Mouse (Mus musculus): ENCODE data around the gene Wdr20. TPM values are rescaled to one million over a fixed set of nuclear protein-coding genes. Genes with fewer than 3 reads are reported as not detected.
A peak's percentile ranks its signal among the peaks of the same experiment; 100 is the strongest.

The Wdr20 gene
- polyA plus RNA-seq, 1 experiment from 2014 or later = 23.2 TPM

GRCm38 (mm10) chr12:110784211-110784610, 46.5 kb downstream of the Wdr20 start:
- Histone ChIP-seq H3K9ac (replicated peaks) (no peak overlapping the region), H3K36me3 (peaks cover 34% of the 10 kb centered on the region), H3K27ac (replicated peaks) (no peak overlapping the region), H3K27me3 (replicated peaks) (no peaks in the 10 kb centered on the region), H3K9me3 (replicated peaks) (no peaks in the 10 kb centered on the region), H3K4me2 (no peak overlapping the region), H3K4me3 (replicated peaks) (no peak overlapping the region), H3K4me1 (no peaks in the 10 kb centered on the region)
- 95% methylated on average over 2 of the region's 2 CpGs for WGBS
- no peak for ATAC-seq (ENCODE audit: low FRiP score)

- no peak overlapping the region for H3K27ac ChIP-seq (replicated peaks)
- WGBS = 61% methylated on average over 4 of the region's 4 CpGs
Observed at GRCm38 (mm10) chr12:110786243-110786642, 48.5 kb downstream of the Wdr20 start.

GRCm38 (mm10) chr12:110790580-110790979, 52.8 kb downstream of the Wdr20 start:
- H3K27ac ChIP-seq (replicated peaks) = no peak overlapping the region
- H3K9ac ChIP-seq (replicated peaks) = no peak overlapping the region
- H3K4me3 ChIP-seq (replicated peaks) = no peak overlapping the region
- H3K27me3 ChIP-seq (replicated peaks) = no peaks in the 10 kb centered on the region
- 0 out of 2 replicates have a peak, but pooled peaks cover 6% of the 10 kb centered on the region for H3K36me3 ChIP-seq
- H3K9me3 ChIP-seq (replicated peaks) = no peaks in the 10 kb centered on the region
- ATAC-seq (ENCODE audit: low FRiP score) = no peak
- WGBS = 85% methylated on average over 4 of the region's 4 CpGs
- no peak overlapping the region for H3K4me2 ChIP-seq
- no peaks in the 10 kb centered on the region for H3K4me1 ChIP-seq

More at GRCm38 (mm10) chr12:110786243-110786642, 48.5 kb downstream of the Wdr20 start:
- no peak overlapping the region for H3K9ac ChIP-seq (replicated peaks)
- H3K9me3 ChIP-seq (replicated peaks) = no peaks in the 10 kb centered on the region
- H3K4me3 ChIP-seq (replicated peaks) = no peak overlapping the region
- no peaks in the 10 kb centered on the region for H3K4me1 ChIP-seq
- no peak for ATAC-seq (ENCODE audit: low FRiP score)
- no peak overlapping the region for H3K4me2 ChIP-seq
- H3K36me3 ChIP-seq = peaks cover 17% of the 10 kb centered on the region
- H3K27me3 ChIP-seq (replicated peaks) = no peaks in the 10 kb centered on the region

GRCm38 (mm10) chr12:110791026-110791425, 53.3 kb downstream of the Wdr20 start:
- Histone ChIP-seq H3K9ac (replicated peaks) (no peak overlapping the region), H3K27me3 (replicated peaks) (no peaks in the 10 kb centered on the region), H3K4me2 (no peak overlapping the region), H3K4me1 (no peaks in the 10 kb centered on the region), H3K4me3 (replicated peaks) (no peak overlapping the region), H3K9me3 (replicated peaks) (no peaks in the 10 kb centered on the region), H3K27ac (replicated peaks) (no peak overlapping the region), H3K36me3 (0 out of 2 replicates have a peak, but pooled peaks cover 6% of the 10 kb centered on the region)
- WGBS = 95% methylated on average over 8 of the region's 8 CpGs
- no peak for ATAC-seq (ENCODE audit: low FRiP score)

- Histone ChIP-seq H3K4me3 (replicated peaks) (no peak overlapping the region), H3K4me2 (no peak overlapping the region), H3K4me1 (peaks cover 9% of the 10 kb centered on the region; the same call in 1 of the 2 replicates), H3K27me3 (replicated peaks) (no peaks in the 10 kb centered on the region), H3K9me3 (replicated peaks) (no peaks in the 10 kb centered on the region), H3K27ac (replicated peaks) (no peak overlapping the region), H3K36me3 (0 out of 2 replicates have a peak, but pooled peaks cover 6% of the 10 kb centered on the region), H3K9ac (replicated peaks) (no peak overlapping the region)
- 88% methylated on average over 6 of the region's 6 CpGs for WGBS
- no peak for ATAC-seq (ENCODE audit: low FRiP score)
Observed at GRCm38 (mm10) chr12:110795035-110795434, 57.3 kb downstream of the Wdr20 start.

- H3K4me2 ChIP-seq = no peak overlapping the region
- H3K27me3 ChIP-seq (replicated peaks) = no peaks in the 10 kb centered on the region
- 0 out of 2 replicates have a peak, but pooled peaks cover 6% of the 10 kb centered on the region for H3K36me3 ChIP-seq
- H3K4me3 ChIP-seq (replicated peaks) = no peak overlapping the region
- H3K27ac ChIP-seq (replicated peaks) = no peak overlapping the region
- 86% methylated on average over 6 of the region's 6 CpGs for WGBS
- no peak overlapping the region for H3K9ac ChIP-seq (replicated peaks)
- no peaks in the 10 kb centered on the region for H3K9me3 ChIP-seq (replicated peaks)
- no peak for ATAC-seq (ENCODE audit: low FRiP score)
- H3K4me1 ChIP-seq = peaks cover 9% of the 10 kb centered on the region; the same call in 1 of the 2 replicates
Observed at GRCm38 (mm10) chr12:110796748-110797147, 59.0 kb downstream of the Wdr20 start.

GRCm38 (mm10) chr12:110797202-110797601, 59.5 kb downstream of the Wdr20 start:
- Histone ChIP-seq H3K4me2 (no peak overlapping the region), H3K27ac (replicated peaks) (no peak overlapping the region), H3K9me3 (replicated peaks) (no peaks in the 10 kb centered on the region), H3K36me3 (peaks cover 6% of the 10 kb centered on the region; the same call in 1 of the 2 replicates), H3K9ac (replicated peaks) (no peak overlapping the region), H3K4me3 (replicated peaks) (no peak overlapping the region), H3K4me1 (peaks cover 12% of the 10 kb centered on the region; the same call in 1 of the 2 replicates), H3K27me3 (replicated peaks) (no peaks in the 10 kb centered on the region)
- WGBS = 83% methylated on average over 6 of the region's 6 CpGs
- no peak for ATAC-seq (ENCODE audit: low FRiP score)

GRCm38 (mm10) chr12:110797842-110798431, 60.2 kb downstream of the Wdr20 start:
- no peak for ATAC-seq (ENCODE audit: low FRiP score)
- H3K27ac ChIP-seq (replicated peaks) = peak overlapping the region; percentile 15; the same call in 1 of the 2 replicates
- 87% methylated on average over 10 of the region's 10 CpGs for WGBS
- H3K27me3 ChIP-seq (replicated peaks) = no peaks in the 10 kb centered on the region
- H3K4me1 ChIP-seq = peaks cover 13% of the 10 kb centered on the region
- H3K9ac ChIP-seq (replicated peaks) = no peak overlapping the region
- H3K36me3 ChIP-seq = peaks cover 2% of the 10 kb centered on the region; the same call in 1 of the 2 replicates
- H3K9me3 ChIP-seq (replicated peaks) = no peaks in the 10 kb centered on the region
- no peak overlapping the region for H3K4me3 ChIP-seq (replicated peaks)
- H3K4me2 ChIP-seq = no peak overlapping the region

- Histone ChIP-seq H3K9ac (replicated peaks) (no peak overlapping the region), H3K4me3 (replicated peaks) (no peak overlapping the region), H3K36me3 (no peaks in the 10 kb centered on the region; the same call in 1 of the 2 replicates), H3K9me3 (replicated peaks) (no peaks in the 10 kb centered on the region), H3K27me3 (replicated peaks) (no peaks in the 10 kb centered on the region), H3K27ac (replicated peaks) (no peak overlapping the region), H3K4me2 (no peak overlapping the region), H3K4me1 (peaks cover 19% of the 10 kb centered on the region)
- no peak for ATAC-seq (ENCODE audit: low FRiP score)
- WGBS = 98% methylated on average over 4 of the region's 4 CpGs
Observed at GRCm38 (mm10) chr12:110799226-110799625, 61.5 kb downstream of the Wdr20 start.

- Histone ChIP-seq H3K4me3 (replicated peaks) (no peak overlapping the region), H3K27me3 (replicated peaks) (no peaks in the 10 kb centered on the region), H3K36me3 (no peaks in the 10 kb centered on the region; the same call in 1 of the 2 replicates), H3K27ac (replicated peaks) (no peak overlapping the region), H3K4me1 (peaks cover 30% of the 10 kb centered on the region), H3K9ac (replicated peaks) (no peak overlapping the region), H3K4me2 (no peak overlapping the region), H3K9me3 (replicated peaks) (no peaks in the 10 kb centered on the region)
- no peak for ATAC-seq (ENCODE audit: low FRiP score)
- 84% methylated on average over 10 of the region's 10 CpGs for WGBS
Observed at GRCm38 (mm10) chr12:110801876-110802464, 64.2 kb downstream of the Wdr20 start.

GRCm38 (mm10) chr12:110802674-110803297, 65.0 kb downstream of the Wdr20 start:
- no peak overlapping the region; the same call in 1 of the 2 replicates for H3K27ac ChIP-seq (replicated peaks)
- peaks cover 30% of the 10 kb centered on the region for H3K4me1 ChIP-seq
- no peak overlapping the region for H3K4me2 ChIP-seq
- no peak overlapping the region for H3K4me3 ChIP-seq (replicated peaks)
- H3K27me3 ChIP-seq (replicated peaks) = no peaks in the 10 kb centered on the region
- no peaks in the 10 kb centered on the region for H3K9me3 ChIP-seq (replicated peaks)
- H3K9ac ChIP-seq (replicated peaks) = no peak overlapping the region
- 90% methylated on average over 5 of the region's 5 CpGs for WGBS
- no peaks in the 10 kb centered on the region; the same call in 1 of the 2 replicates for H3K36me3 ChIP-seq
- ATAC-seq (ENCODE audit: low FRiP score) = no peak

Measured in neural tube, embryonic 15.5 days (tissue).